Mouse (Mus musculus): ENCODE measurements around the gene Porcn. TPM values are rescaled to one million over a fixed set of nuclear protein-coding genes. Genes with fewer than 3 reads are reported as not detected.
A peak's percentile ranks its signal among the peaks of the same experiment; 100 is the strongest.

Porcn gene
- total RNA-seq, 1 experiment from 2014 or later = 6.4 TPM

GRCm38 (mm10) chrX:8206694-8207197, 421 bp upstream of the Porcn start:
- no peak for DNase-seq

- no peak for DNase-seq
Observed at GRCm38 (mm10) chrX:8205551-8205950, 774 bp downstream of the Porcn start.

- DNase-seq = no peak
Observed at GRCm38 (mm10) chrX:8205088-8205487, 1.2 kb downstream of the Porcn start.

GRCm38 (mm10) chrX:8204076-8204475, 2.2 kb downstream of the Porcn start:
- DNase-seq = no peak

GRCm38 (mm10) chrX:8203105-8203504, 3.2 kb downstream of the Porcn start:
- DNase-seq = no peak

GRCm38 (mm10) chrX:8193419-8193723, 13.0 kb downstream of the Porcn start, which contains the start of gene Ebp:
Gene Ebp, minus strand, starts transcription at chrX:8193512.
- DNase-seq = peak; percentile 36

GRCm38 (mm10) chrX:8192640-8193418, 13.5 kb downstream of the Porcn start:
- DNase-seq = peak; percentile 90

- no peak for DNase-seq
Observed at GRCm38 (mm10) chrX:8192126-8192639, 14.1 kb downstream of the Porcn start.

GRCm38 (mm10) chrX:8182871-8183540, 23.3 kb downstream of the Porcn start:
- DNase-seq = no peak

- no peak for DNase-seq
Observed at GRCm38 (mm10) chrX:8179646-8180045, 26.7 kb downstream of the Porcn start.

GRCm38 (mm10) chrX:8178871-8179270, 27.5 kb downstream of the Porcn start:
- no peak for DNase-seq

GRCm38 (mm10) chrX:8175504-8176385, 30.6 kb downstream of the Porcn start, which contains the start of gene Tbc1d25:
Gene Tbc1d25, minus strand, starts transcription at chrX:8176181.
- peak; percentile 90 for DNase-seq

- DNase-seq = no peak
Observed at GRCm38 (mm10) chrX:8175169-8175503, 31.2 kb downstream of the Porcn start.

- DNase-seq = no peak
Observed at GRCm38 (mm10) chrX:8167716-8168647, 38.3 kb downstream of the Porcn start.

- no peak for DNase-seq
Observed at GRCm38 (mm10) chrX:8164471-8164870, 41.9 kb downstream of the Porcn start.

- DNase-seq = no peak
Observed at GRCm38 (mm10) chrX:8163076-8163475, 43.2 kb downstream of the Porcn start.

- peak; percentile 92 for DNase-seq
Observed at GRCm38 (mm10) chrX:8145153-8145991, 61.0 kb downstream of the Porcn start, which contains the start of gene Rbm3. Gene Rbm3, minus strand, starts transcription at chrX:8145880.
